Mouse (Mus musculus) liver, adult (tissue): Measurements from ENCODE around the gene Pcmt1.

Source experiments
- GATA4 ChIP-seq: IDR thresholded peaks from 2 replicates; pipeline ENCODE4 v1.6.1; 2014; ENCODE audit warnings: mild to moderate bottlenecking, low read length; ENCODE audit not compliant: insufficient replicate concordance

The Pcmt1 gene

DNA sequence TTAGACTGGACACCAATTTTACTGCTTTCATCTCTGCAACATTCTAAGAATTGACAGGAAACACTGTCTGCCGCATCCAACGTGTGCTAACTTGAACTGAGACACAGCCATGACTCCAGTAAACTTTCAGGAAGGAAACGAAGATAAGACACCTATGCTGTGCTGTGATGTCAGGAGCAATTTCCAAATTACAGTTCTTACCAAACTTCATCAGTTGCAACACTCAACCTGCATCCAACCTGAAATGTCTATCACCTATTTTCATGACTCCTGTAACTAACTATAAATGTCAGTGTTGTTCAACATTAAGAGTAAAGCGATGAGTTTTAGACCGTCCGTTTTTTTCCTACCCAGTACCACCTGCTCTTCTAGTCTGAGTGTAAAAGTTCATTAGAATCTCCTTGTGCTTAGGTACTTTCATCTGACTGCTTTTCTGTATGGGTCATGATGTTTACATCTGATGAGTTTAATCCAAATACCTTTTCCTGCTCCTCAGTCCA, 16.9 kb downstream of the Pcmt1 start:
- no peak for TF ChIP-seq GATA4

GRCm38 (mm10) chr10:7663159-7664026, 17.5 kb downstream of the Pcmt1 start:
- no peak for TF ChIP-seq GATA4

GRCm38 (mm10) chr10:7662471-7663141, 18.3 kb downstream of the Pcmt1 start:
- TF ChIP-seq GATA4, result no peak

- no peak for TF ChIP-seq GATA4
Measured at GRCm38 (mm10) chr10:7651057-7651456, 29.9 kb downstream of the Pcmt1 start.

- TF ChIP-seq GATA4, result no peak
Measured at GRCm38 (mm10) chr10:7649059-7649458, 31.9 kb downstream of the Pcmt1 start.

DNA sequence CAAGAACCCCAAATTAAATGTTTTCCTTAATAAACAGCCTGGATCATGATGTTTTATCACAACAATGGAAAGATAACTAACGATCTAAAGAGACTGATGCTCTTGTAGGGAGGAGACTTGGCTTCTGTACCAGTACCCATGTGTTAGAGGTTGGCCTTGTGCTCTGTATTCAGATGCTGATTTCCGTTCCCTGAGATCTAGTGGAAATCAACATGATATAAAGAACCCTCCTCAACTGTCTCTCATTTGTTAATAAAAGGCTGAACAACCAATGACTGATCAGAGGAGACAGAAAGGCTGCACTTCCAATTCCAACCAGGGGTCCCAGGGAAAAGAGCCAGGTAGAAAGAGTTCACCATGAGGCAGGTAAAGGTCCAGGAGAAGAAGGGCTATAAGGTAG, 35.0 kb downstream of the Pcmt1 start:
- no peak for TF ChIP-seq GATA4

DNA sequence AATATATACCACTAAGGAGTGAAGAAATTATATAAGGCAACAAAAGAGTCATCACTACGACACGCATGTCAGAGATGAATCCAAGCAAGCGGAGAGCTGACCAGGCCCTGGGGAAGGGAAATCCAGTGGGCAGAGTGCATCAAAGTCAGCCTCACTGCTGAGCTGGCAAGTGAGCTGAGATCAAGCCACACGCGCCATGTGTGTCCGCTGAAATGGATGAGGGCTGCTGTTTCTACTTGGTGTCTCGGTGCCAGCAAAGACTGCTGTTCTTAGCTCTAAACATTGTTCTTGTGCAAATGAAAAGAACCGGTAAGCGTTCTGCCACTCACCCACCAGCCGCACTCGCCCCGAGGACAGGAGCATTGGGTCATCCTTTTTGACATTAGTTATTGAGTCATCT, 40.6 kb downstream of the Pcmt1 start:
- TF ChIP-seq GATA4, result no peak

DNA sequence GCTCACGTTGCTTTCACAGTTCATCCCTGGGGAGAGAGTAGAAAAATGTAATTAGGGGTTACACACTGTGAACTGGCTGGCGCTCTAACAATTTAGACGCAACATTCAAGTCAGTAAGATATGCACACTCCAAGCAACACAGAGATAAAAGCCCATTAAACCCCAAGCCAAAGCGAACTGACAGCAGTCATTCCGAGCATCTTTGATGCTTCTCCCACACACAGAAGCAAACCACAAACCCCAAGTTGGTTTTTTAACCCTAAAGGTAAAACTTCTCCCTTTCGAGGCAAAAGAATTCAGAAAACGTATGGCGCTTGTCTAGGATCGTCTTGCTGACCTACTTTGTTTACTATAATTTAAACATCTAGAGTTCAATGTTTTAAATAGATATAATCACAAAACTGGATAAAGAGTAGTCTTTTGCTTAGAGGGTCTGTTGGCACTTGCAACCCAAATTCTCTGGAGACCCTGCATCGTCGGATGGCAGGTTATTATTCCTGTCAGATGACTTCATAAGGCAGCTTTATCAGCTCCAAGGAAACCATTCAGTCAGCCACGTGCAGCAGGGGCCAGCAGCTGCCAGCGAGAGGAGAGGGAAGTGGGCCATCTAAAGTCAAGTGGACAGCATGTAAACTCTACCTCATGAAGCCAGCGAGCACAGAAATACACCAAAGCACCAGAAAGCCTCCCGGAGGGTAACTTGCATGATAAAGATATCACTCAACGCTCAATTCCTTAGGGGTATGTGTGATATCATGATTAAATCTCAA, 49.8 kb downstream of the Pcmt1 start:
- no peak for TF ChIP-seq GATA4

DNA sequence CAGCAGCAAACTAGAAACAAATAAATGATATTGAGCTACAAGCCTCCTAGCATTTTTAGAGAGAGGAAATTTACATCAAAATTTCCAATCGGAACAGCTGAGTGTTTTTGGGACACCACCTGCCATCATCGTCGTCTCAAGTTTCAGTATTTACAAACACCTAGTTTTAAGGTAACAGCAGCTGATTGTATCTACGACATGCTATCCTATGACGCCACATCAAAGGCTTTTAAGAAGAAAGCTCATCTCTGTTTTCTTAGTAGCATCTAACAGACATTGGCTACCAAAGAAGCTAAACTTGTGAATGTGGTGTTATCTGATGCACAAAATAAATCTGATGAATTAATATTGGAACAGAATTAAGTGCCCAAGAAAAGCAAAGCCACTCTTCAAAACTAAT, 50.6 kb downstream of the Pcmt1 start:
- TF ChIP-seq GATA4, result no peak

DNA sequence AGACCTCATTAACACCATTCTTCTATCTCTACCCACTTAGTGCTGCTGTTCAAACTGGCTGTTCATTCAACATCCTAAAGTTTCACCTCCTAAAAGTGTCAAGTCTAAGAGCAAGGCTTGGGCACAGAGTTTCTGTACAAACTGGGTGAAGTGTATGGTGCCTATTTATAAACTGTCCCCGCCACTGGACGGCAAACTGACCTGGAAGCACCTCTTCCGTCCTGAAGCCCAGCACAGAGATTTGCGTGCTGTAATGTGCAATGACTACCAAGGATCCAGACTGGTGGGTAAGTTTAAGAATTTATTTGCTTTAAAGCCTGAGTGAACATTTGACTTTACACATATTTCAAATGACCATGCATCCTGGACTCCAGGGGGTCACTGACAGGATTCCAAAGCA, 51.8 kb downstream of the Pcmt1 start:
- TF ChIP-seq GATA4, result no peak

- no peak for TF ChIP-seq GATA4
Measured at GRCm38 (mm10) chr10:7623861-7624518, 56.9 kb downstream of the Pcmt1 start.

DNA sequence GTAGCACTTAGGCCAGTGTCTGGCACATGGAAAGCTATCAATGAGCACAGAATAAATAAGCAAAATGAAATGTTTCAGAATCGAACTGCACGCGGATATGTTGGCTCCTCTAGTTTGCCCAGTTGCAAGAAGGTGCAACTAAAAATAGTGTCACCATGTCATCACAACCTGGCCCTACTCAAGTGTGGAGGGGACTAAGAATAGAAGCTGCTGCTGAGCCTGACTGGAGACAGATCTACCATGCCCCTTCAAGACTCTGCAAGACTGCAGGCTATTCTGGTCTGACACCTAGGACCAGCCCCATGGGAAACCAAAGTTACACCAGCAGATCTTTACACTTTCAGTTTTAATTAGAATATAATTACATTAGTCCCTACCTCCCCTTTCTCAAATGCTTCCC, 58.6 kb downstream of the Pcmt1 start:
- no peak for TF ChIP-seq GATA4

- no peak for TF ChIP-seq GATA4
Measured at GRCm38 (mm10) chr10:7620723-7621122, 60.2 kb downstream of the Pcmt1 start.

GRCm38 (mm10) chr10:7619821-7620241, 61.1 kb downstream of the Pcmt1 start:
- no peak for TF ChIP-seq GATA4

- no peak for TF ChIP-seq GATA4
Measured at GRCm38 (mm10) chr10:7614834-7615233, 66.1 kb downstream of the Pcmt1 start.
